Mouse (Mus musculus): ENCODE results near the gene Ttc19. TPM values are rescaled to one million over a fixed set of nuclear protein-coding genes. Genes with fewer than 3 reads are reported as not detected.

Ttc19 gene
- total and polyA plus RNA-seq, 3 experiments = 4.2 to 33.9 (median 16.2) TPM

DNA sequence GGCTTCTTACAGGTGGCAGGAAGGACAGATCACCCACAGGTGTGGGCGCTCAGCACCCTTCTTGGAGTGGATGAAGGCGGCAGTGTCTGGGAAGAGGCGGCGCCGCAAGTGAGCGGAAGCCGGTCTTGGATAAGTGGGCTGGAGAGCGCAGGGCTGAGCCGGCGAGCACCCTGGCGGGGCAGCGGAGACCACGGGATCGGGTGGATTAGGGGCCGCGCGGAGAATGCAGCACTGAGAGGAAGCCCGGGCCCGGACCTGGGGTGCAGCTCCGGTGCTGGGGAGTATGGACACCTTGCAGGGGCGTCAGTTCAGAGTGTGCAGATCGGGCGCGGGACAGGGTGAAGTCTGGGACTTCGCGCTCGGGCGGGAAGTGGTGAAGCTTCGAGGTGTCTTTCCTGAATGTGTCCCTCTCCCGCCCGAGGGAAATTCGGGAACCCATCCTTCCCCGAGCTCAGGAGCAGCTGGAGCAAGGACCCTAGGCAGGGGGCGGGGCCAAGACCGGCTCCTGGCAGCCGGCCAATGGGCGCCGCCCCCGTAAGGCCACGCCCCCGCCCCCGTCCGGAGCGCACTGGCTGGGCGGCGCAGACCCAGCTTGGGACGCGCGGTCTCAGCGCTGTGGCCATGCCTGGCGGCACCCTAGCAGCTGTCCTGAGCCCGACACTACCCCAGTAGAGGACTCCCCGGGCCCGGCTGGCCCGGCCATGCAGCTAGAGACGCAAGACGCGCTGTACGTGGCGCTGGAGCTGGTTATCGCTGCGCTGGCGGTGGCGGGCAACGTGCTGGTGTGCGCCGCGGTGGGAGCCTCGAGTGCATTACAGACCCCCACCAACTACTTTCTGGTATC is 32.6 kb upstream of the Ttc19 start, which contains the start of gene Adora2b:
TSS of gene Adora2b (plus strand) at position 584 of the 844 bp plus-strand sequence.
- Histone ChIP-seq H3K4me1 (ENCODE audit: insufficient read depth, low read depth, low read length) (peaks cover 24% of the 10 kb centered on the region), H3K27me3 (ENCODE audit: insufficient read depth, low read length) (peaks cover 82% of the 10 kb centered on the region), H3K36me3 (replicated peaks) (no peaks in the 10 kb centered on the region), H3K4me3 (ENCODE audit: low read depth, low read length) (peak within 1 kb of the TSS; percentile 72), H3K9me3 (replicated peaks) (peaks cover 11% of the 10 kb centered on the region)
- peak; percentile 73 for DNase-seq (ENCODE audit: low spot score)
- no peak for ATAC-seq (ENCODE audit: extremely low read depth, insufficient number of reproducible peaks, low FRiP score, poor library complexity, severe bottlenecking)
- TF ChIP-seq GATA2 (IDR thresholded peaks at IDR 0.05; ENCODE audit: borderline replicate concordance, low read depth, low read length) (no peak), GATA1 (IDR thresholded peaks at IDR 0.05; ENCODE audit: borderline replicate concordance, low read length) (no peak), POLR2AphosphoS5 (IDR thresholded peaks at IDR 0.05; ENCODE audit: insufficient replicate concordance, low read depth, low read length) (no peak), CTCF (IDR thresholded peaks at IDR 0.05; ENCODE audit: low read depth, low read length) (no peak)

GRCm38 (mm10) chr11:62249266-62250037 is 31.8 kb upstream of the Ttc19 start:
- ATAC-seq (ENCODE audit: extremely low read depth, insufficient number of reproducible peaks, low FRiP score, poor library complexity, severe bottlenecking) (no peak), DNase-seq (ENCODE audit: low spot score) (no peak)
- Histone ChIP-seq H3K9me3 (replicated peaks) (peaks cover 11% of the 10 kb centered on the region), H3K36me3 (replicated peaks) (no peaks in the 10 kb centered on the region), H3K27me3 (ENCODE audit: insufficient read depth, low read length) (peaks cover 82% of the 10 kb centered on the region), H3K4me3 (ENCODE audit: low read depth, low read length) (peak overlapping the region; percentile 72), H3K4me1 (ENCODE audit: insufficient read depth, low read depth, low read length) (peaks cover 24% of the 10 kb centered on the region)
- TF ChIP-seq POLR2AphosphoS5 (IDR thresholded peaks at IDR 0.05; ENCODE audit: insufficient replicate concordance, low read depth, low read length) (no peak), GATA1 (IDR thresholded peaks at IDR 0.05; ENCODE audit: borderline replicate concordance, low read length) (no peak), TAL1 (conservative IDR thresholded peaks at IDR 0.05; ENCODE audit: low read depth, low read length) (no peak), GATA2 (IDR thresholded peaks at IDR 0.05; ENCODE audit: borderline replicate concordance, low read depth, low read length) (no peak), CTCF (IDR thresholded peaks at IDR 0.05; ENCODE audit: low read depth, low read length) (no peak)

DNA sequence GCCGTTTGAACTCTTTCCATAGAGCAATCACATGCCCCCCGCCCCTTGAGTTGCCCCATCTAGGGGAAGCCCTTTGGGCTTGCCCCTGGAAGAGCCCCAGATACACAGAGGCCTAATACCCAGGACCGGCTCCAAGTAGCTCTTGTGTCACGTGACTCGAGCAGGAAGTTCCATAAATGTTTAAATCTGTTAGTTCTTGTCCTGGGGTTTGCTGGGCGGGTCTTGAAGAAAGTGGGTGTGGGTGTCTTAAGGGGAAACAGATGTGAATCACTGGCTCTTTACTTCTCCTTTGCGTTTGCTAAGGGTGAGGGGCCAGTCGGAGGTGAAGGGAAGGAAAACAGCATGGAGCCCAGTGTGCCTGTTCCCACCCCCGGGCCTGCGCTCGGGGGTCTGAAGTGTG is 30.2 kb upstream of the Ttc19 start:
- no peak for ATAC-seq (ENCODE audit: extremely low read depth, insufficient number of reproducible peaks, low FRiP score, poor library complexity, severe bottlenecking)
- peaks cover 24% of the 10 kb centered on the region for H3K4me1 ChIP-seq (ENCODE audit: insufficient read depth, low read depth, low read length)
- H3K36me3 ChIP-seq (replicated peaks) = no peaks in the 10 kb centered on the region
- H3K9me3 ChIP-seq (replicated peaks) = 0 out of 2 replicates have a peak, but pooled peaks cover 3% of the 10 kb centered on the region
- peak; percentile 22 for DNase-seq (ENCODE audit: low spot score)
- H3K4me3 ChIP-seq (ENCODE audit: low read depth, low read length) = no peak overlapping the region; the same call in 1 of the 2 replicates
- TF ChIP-seq TAL1 (conservative IDR thresholded peaks at IDR 0.05; ENCODE audit: low read depth, low read length) (no peak), GATA1 (IDR thresholded peaks at IDR 0.05; ENCODE audit: borderline replicate concordance, low read length) (no peak), POLR2AphosphoS5 (IDR thresholded peaks at IDR 0.05; ENCODE audit: insufficient replicate concordance, low read depth, low read length) (no peak), GATA2 (IDR thresholded peaks at IDR 0.05; ENCODE audit: borderline replicate concordance, low read depth, low read length) (no peak), CTCF (IDR thresholded peaks at IDR 0.05; ENCODE audit: low read depth, low read length) (no peak)
- H3K27me3 ChIP-seq (ENCODE audit: insufficient read depth, low read length) = peaks cover 79% of the 10 kb centered on the region

DNA sequence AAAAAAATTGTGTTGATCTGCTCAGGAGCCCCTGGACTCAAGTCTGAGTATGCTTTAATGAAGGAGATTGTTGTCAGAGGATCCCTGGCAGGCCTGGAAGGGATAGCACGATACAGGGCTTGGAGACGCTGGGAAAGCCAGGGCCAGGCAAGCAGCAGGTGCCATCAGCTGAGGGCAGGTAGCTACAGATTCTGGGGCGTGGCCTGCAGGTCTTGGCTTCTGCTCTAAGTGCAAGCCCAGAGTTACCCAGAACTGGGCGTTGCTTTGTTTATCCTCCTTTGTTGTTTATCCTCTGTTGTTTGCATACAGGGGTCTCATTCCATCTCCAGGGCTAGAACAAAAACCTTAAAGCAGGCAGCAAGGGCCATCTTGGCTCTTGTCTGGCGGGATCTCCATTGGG is 27.9 kb upstream of the Ttc19 start:
- H3K36me3 ChIP-seq (replicated peaks) = no peaks in the 10 kb centered on the region
- no peak overlapping the region for H3K4me3 ChIP-seq (ENCODE audit: low read depth, low read length)
- no peak for TF ChIP-seq POLR2AphosphoS5 (IDR thresholded peaks at IDR 0.05; ENCODE audit: insufficient replicate concordance, low read depth, low read length)
- no peak for TF ChIP-seq GATA2 (IDR thresholded peaks at IDR 0.05; ENCODE audit: borderline replicate concordance, low read depth, low read length)
- TF ChIP-seq GATA1 (IDR thresholded peaks at IDR 0.05; ENCODE audit: borderline replicate concordance, low read length) = no peak
- TF ChIP-seq CTCF (IDR thresholded peaks at IDR 0.05; ENCODE audit: low read depth, low read length) = no peak
- no peak for TF ChIP-seq TAL1 (conservative IDR thresholded peaks at IDR 0.05; ENCODE audit: low read depth, low read length)
- peaks cover 89% of the 10 kb centered on the region for H3K27me3 ChIP-seq (ENCODE audit: insufficient read depth, low read length)
- ATAC-seq (ENCODE audit: extremely low read depth, insufficient number of reproducible peaks, low FRiP score, poor library complexity, severe bottlenecking) (no peak), DNase-seq (ENCODE audit: low spot score) (no peak)
- peaks cover 20% of the 10 kb centered on the region for H3K4me1 ChIP-seq (ENCODE audit: insufficient read depth, low read depth, low read length)
- no peaks in the 10 kb centered on the region for H3K9me3 ChIP-seq (replicated peaks)

- Histone ChIP-seq H3K27me3 (ENCODE audit: insufficient read depth, low read length) (peaks cover 80% of the 10 kb centered on the region), H3K4me1 (ENCODE audit: insufficient read depth, low read depth, low read length) (peaks cover 4% of the 10 kb centered on the region; the same call in 1 of the 2 replicates), H3K36me3 (replicated peaks) (no peaks in the 10 kb centered on the region), H3K4me3 (ENCODE audit: low read depth, low read length) (no peak overlapping the region), H3K9me3 (replicated peaks) (no peaks in the 10 kb centered on the region)
- TF ChIP-seq POLR2AphosphoS5 (IDR thresholded peaks at IDR 0.05; ENCODE audit: insufficient replicate concordance, low read depth, low read length) = no peak
- no peak for TF ChIP-seq GATA1 (IDR thresholded peaks at IDR 0.05; ENCODE audit: borderline replicate concordance, low read length)
- no peak for TF ChIP-seq TAL1 (conservative IDR thresholded peaks at IDR 0.05; ENCODE audit: low read depth, low read length)
- no peak for TF ChIP-seq CTCF (IDR thresholded peaks at IDR 0.05; ENCODE audit: low read depth, low read length)
- no peak for TF ChIP-seq GATA2 (IDR thresholded peaks at IDR 0.05; ENCODE audit: borderline replicate concordance, low read depth, low read length)
- DNase-seq (ENCODE audit: low spot score) = no peak
- no peak for ATAC-seq (ENCODE audit: extremely low read depth, insufficient number of reproducible peaks, low FRiP score, poor library complexity, severe bottlenecking)
These were observed 22.1 kb upstream of the Ttc19 start for GRCm38 (mm10) chr11:62259214-62259613.

GRCm38 (mm10) chr11:62263599-62263998 is 17.7 kb upstream of the Ttc19 start:
- Histone ChIP-seq H3K36me3 (replicated peaks) (peaks cover 25% of the 10 kb centered on the region), H3K9me3 (replicated peaks) (no peaks in the 10 kb centered on the region), H3K4me1 (ENCODE audit: insufficient read depth, low read depth, low read length) (peaks cover 12% of the 10 kb centered on the region)

More at GRCm38 (mm10) chr11:62263599-62263998, 17.7 kb upstream of the Ttc19 start:
- Histone ChIP-seq H3K4me3 (ENCODE audit: low read depth, low read length) (no peak overlapping the region), H3K27me3 (ENCODE audit: insufficient read depth, low read length) (peaks cover 44% of the 10 kb centered on the region)
- DNase-seq (ENCODE audit: low spot score) (no peak), ATAC-seq (ENCODE audit: extremely low read depth, insufficient number of reproducible peaks, low FRiP score, poor library complexity, severe bottlenecking) (no peak)
- no peak for TF ChIP-seq POLR2AphosphoS5 (IDR thresholded peaks at IDR 0.05; ENCODE audit: insufficient replicate concordance, low read depth, low read length)
- TF ChIP-seq GATA1 (IDR thresholded peaks at IDR 0.05; ENCODE audit: borderline replicate concordance, low read length) = no peak
- no peak for TF ChIP-seq GATA2 (IDR thresholded peaks at IDR 0.05; ENCODE audit: borderline replicate concordance, low read depth, low read length)
- no peak for TF ChIP-seq TAL1 (conservative IDR thresholded peaks at IDR 0.05; ENCODE audit: low read depth, low read length)
- TF ChIP-seq CTCF (IDR thresholded peaks at IDR 0.05; ENCODE audit: low read depth, low read length) = no peak

Data from G1E (cell line).